Mouse (Mus musculus) lung, embryonic 16.5 days (tissue): ENCODE measurements around the gene Pde4a. TPM values are rescaled to one million over a fixed set of nuclear protein-coding genes. Genes with fewer than 3 reads are reported as not detected.
"Not testable (repeated sequence)": the region's sequence is repeated elsewhere in the genome, so short reads cannot be mapped to it uniquely, and the experiment has no call there.

Source experiments
- ATAC-seq: fragments of 200-750 bp; cut with Nextera tagmentation; 2 replicates; pipeline ENCODE4 v1.8.0; 2017; ENCODE audit warnings: low read depth, mild to moderate bottlenecking, moderate library complexity
- H3K27ac ChIP-seq: fragments of 300-500 bp; sonication (generic); 2 replicates; pipeline ENCODE4 v1.5.1; 2014; ENCODE audit warnings: mild to moderate bottlenecking, control low read depth, low read length
- H3K27me3 ChIP-seq: fragments of 300-500 bp; sonication (generic); 2 replicates; pipeline ENCODE4 v1.6.1; 2014; ENCODE audit warnings: low read depth, low read length, mixed read lengths; ENCODE audit not compliant: control insufficient read depth, insufficient read depth
- H3K36me3 ChIP-seq: fragments of 300-500 bp; sonication (generic); 2 replicates; pipeline ENCODE4 v1.6.1; 2014; ENCODE audit warnings: low read length; ENCODE audit not compliant: control insufficient read depth, insufficient read depth
- H3K4me1 ChIP-seq: fragments of 300-500 bp; sonication (generic); replicated peaks from 2 replicates; pipeline ENCODE4 v1.6.1; 2014; ENCODE audit warnings: low read length, mixed read lengths; ENCODE audit not compliant: control insufficient read depth, insufficient read depth
- H3K4me2 ChIP-seq: fragments of 300-500 bp; sonication (generic); 2 replicates; pipeline ENCODE4 v1.6.1; 2014; ENCODE audit warnings: low read depth, low read length, control low read depth
- H3K4me3 ChIP-seq: fragments of 300-500 bp; sonication (generic); 2 replicates; pipeline ENCODE4 v1.5.1; 2014; ENCODE audit warnings: mild to moderate bottlenecking, low read length, control low read depth
- H3K9ac ChIP-seq: fragments of 300-500 bp; sonication (generic); 2 replicates; pipeline ENCODE4 v1.6.1; 2014; ENCODE audit warnings: low read length, control low read depth
- H3K9me3 ChIP-seq: fragments of 300-500 bp; sonication (generic); 2 replicates; pipeline ENCODE4 v1.6.1; 2016; ENCODE audit warnings: low read length; ENCODE audit not compliant: control insufficient read depth
- WGBS: fragments of 180-500 bp; shearing (Covaris S2); extraction: QIAGEN DNeasy Blood & Tissue Kit; methylation state at CpG from one replicate; pipeline ENCODE4 v1.1.7; 2014; 5-methylcytosine and 5-hydroxymethylcytosine counted together
- polyA plus RNA-seq: library from polyadenylated mRNA; unstranded; fragments of >200 nt; fragmentation: Nextera tagmentation; extraction: Ambion mirVana; gene quantifications from 2 replicates; pipeline ENCODE4 v1.2.1, GENCODE M21; 2015

Gene Pde4a
- polyA plus RNA-seq, 1 experiment from 2014 or later, result 11.0 TPM

DNA sequence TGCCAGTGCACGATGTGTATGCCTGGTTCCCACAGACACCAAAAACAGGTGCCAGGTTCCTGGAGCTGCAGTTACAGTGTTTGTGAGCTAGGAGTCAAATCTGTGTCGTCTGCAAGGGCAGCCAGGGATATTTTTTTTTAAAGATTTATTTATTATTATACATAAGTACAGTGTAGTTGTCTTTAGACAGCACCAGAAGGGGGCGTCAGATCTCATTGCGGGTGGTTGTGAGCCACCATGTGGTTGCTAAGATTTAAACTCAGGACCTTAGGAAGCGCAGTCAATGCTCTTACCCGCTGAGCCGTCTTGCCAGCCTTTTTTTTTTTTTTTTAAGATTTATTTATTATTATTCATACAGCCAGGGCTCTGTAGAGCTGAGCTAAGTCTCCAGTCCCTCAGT is 24.4 kb downstream of the Pde4a start:
- Histone ChIP-seq H3K27ac (no peak overlapping the region), H3K4me1 (no peaks in the 10 kb centered on the region), H3K4me2 (no peak overlapping the region), H3K27me3 (no peaks in the 10 kb centered on the region), H3K36me3 (no peaks in the 10 kb centered on the region), H3K9ac (no peak overlapping the region), H3K9me3 (no peaks in the 10 kb centered on the region), H3K4me3 (no peak overlapping the region)
- ATAC-seq, result no peak
- WGBS, result 34% methylated on average over 7 of the region's 7 CpGs

DNA sequence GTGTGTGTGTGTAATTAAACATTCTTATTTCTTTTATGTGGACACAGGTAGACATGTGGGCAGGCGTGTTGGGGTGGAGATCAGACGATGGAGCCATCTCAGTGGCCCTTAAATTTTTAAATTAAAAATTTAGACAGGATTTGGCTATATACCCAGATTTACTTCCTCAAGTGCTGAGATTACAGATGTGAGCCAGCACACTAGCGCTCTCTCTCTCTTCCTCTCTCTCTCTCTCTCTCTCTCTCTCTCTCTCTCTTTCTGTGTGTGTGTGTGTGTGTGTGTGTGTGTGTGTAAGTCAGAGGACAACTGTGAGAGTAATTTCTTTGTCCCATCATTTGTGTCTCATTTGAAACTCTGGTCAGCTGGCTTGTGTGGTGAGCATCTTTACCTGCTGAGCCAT is 25.2 kb downstream of the Pde4a start:
- H3K4me1 ChIP-seq, result peaks cover 3% of the 10 kb centered on the region; the same call in 1 of the 2 replicates
- 70% methylated on average over 3 of the region's 3 CpGs for WGBS
- no peak for ATAC-seq
- H3K9ac ChIP-seq, result no peak overlapping the region
- H3K27ac ChIP-seq, result no peak overlapping the region
- H3K36me3 ChIP-seq, result no peaks in the 10 kb centered on the region
- H3K27me3 ChIP-seq, result no peaks in the 10 kb centered on the region
- H3K9me3 ChIP-seq, result no peaks in the 10 kb centered on the region
- H3K4me3 ChIP-seq, result no peak overlapping the region
- no peak overlapping the region for H3K4me2 ChIP-seq

DNA sequence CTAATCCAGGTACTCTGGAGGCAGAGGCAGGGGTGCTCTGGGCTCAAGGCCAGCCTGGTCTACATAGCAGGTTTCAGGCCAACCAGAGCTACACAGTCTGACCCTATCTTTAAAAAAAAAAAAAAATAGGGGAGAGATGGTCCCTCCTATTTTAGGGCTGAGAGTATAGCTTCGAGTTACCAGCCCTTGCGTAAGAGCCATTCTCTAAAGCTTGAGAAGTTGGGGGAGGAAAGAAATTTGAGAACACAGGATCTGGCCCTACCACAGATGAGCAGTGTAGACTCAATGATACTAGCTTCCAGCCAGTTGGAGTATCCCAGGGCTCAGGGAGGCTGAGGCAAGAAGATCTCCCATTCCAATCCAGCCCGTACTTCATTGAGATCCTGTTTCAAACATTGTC is 28.3 kb downstream of the Pde4a start:
- no peak for ATAC-seq
- H3K4me2 ChIP-seq, result no peak overlapping the region
- 71% methylated on average over 3 of the region's 3 CpGs for WGBS

DNA sequence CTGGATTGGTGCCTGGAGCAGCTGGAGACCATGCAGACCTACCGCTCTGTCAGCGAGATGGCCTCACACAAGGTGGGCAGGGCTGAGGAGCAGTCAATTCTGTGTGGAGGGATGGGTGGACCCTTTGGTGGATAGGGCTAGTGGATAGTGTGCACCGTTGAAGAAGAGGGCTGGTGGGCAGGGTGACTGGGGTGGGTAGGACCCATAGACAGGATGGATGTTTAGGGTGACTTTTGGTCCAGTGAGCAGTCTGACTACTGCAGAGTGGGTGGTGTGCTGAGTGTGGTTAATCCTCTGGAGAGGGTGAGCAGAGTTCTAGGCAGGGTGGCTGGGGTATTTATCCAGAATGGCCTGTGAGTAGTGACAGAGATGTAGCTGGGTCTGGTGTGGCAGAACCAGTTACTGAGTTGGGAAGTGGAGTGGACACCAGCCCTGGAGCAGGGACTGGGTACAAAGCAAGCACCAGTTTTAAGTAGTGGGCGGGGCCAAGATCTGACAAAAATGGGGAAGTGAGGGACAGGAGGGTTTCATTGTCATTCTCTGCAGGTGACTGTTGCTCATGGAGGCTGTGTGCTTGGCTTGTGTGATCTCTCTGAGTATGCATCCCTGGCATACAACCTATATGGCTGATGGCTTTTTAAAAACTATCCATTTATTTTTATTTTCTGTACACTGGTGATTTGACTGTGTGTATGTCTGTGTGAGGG is 29.4 kb downstream of the Pde4a start:
- no peak for ATAC-seq
- 65% methylated on average over 4 of the region's 4 CpGs for WGBS
- Histone ChIP-seq H3K27ac (no peak overlapping the region), H3K9me3 (no peaks in the 10 kb centered on the region), H3K36me3 (no peaks in the 10 kb centered on the region), H3K9ac (no peak overlapping the region), H3K27me3 (no peaks in the 10 kb centered on the region), H3K4me1 (peaks cover 4% of the 10 kb centered on the region; the same call in 1 of the 2 replicates), H3K4me2 (no peak overlapping the region), H3K4me3 (no peak overlapping the region)

More for the DNA sequence above, 28.3 kb downstream of the Pde4a start:
- Histone ChIP-seq H3K27me3 (no peaks in the 10 kb centered on the region), H3K4me3 (no peak overlapping the region), H3K9ac (no peak overlapping the region), H3K36me3 (no peaks in the 10 kb centered on the region), H3K27ac (no peak overlapping the region), H3K9me3 (no peaks in the 10 kb centered on the region), H3K4me1 (peaks cover 4% of the 10 kb centered on the region; the same call in 1 of the 2 replicates)

DNA sequence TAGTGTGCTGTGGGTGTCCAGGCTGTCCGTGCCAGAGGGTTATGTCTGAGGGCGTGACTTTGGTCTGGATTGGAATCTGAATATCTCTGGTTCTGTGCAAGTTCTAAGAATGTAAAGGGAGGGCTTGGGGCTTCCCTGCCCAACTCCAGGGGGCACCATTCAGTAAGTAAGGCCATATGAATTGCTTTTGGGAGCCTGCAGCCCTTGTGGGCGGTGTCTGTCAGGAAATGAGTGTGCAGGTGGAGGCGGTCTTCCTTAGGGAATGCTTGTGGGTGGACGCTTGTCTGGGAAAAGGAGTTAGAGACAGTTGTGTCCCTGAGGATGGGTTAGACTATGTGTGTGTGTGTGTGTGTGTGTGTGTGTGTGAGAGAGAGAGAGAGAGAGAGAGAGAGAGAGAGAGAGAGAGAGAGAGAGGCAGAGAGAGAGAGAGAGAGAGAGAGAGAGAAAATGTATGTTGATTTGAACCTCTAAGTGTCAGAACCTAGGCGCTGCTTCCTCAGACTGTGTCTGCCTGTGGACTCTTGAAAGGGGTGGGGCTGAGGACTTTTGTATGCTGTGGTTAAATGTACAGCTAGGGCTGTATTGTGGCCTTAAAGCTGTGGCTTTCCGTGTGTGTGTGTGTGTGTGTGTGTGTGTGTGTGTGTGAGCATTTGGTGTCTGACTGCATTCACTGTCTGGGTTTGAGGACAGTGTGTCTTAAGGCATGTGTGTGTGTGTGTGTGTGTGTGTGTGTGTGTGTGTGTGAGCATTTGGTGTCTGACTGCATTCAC is 30.4 kb downstream of the Pde4a start:
- H3K36me3 ChIP-seq, H3K9ac ChIP-seq, H3K4me2 ChIP-seq, H3K4me3 ChIP-seq, H3K27me3 ChIP-seq, H3K4me1 ChIP-seq, H3K9me3 ChIP-seq, H3K27ac ChIP-seq: not testable (repeated sequence)
- 45% methylated on average over 7 of the region's 7 CpGs for WGBS
- peak; percentile 75 for ATAC-seq

DNA sequence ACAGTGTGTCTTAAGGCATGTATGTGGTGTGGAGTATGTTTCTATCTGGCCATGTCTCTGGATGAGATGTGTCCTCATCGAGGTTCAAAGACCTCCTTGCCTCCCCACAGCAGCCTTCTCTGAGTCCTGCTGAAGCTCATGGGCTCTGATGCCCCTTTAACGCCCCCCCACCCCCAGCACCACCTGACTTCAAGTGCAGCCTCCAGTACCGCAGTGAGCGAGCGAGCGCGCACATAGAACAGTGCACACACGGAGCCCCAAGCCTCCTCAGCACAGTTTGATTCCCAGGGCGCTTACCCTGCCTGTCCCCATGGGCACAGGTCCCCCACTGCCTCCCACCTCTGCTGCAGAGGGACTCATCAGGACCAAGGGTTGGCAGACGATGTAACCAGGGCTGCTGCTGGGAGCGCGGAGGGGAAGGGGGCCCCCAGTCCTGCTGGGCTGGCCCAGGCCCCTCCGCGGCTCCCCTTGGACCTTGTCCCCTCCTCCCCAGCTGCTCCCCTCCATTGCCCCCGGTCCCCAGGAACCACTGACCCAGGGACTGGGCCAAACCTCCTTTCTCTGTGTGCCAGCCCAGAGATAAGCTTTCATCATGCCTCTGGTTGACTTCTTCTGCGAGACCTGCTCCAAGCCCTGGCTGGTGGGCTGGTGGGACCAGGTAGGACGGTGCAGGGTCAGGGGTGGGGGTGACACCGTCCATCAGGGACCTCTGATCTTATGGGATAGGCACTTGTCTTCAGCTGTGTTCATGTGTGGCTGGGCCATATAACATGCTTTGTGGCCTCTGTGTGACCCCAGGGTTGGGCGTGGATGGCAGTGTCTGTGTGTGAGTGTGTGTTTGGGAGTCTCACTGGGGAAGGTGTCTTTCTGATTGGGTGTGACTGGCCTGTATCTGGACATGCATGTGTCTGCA is 31.3 kb downstream of the Pde4a start:
- 28% methylated on average over 19 of the region's 19 CpGs for WGBS

DNA sequence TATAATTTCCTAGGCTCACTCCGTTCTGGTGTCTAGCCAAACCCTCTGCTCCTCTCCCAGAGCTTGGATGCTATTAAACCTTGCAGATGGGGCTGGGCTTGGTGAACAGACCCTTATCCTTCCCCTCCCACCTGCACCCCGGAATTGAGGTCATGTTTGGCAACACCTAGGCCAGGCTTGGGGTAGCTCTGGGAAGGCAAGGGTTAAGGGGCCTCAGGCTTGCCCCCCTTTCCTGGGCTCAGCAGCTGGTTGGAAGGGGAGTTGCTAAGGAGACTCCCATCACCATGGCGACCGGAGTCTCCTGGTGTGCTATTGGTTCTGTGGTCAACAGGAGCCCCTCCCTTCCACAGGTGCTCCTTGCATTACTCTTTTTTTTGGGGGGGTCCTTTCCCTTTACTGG is 32.5 kb downstream of the Pde4a start:
- Histone ChIP-seq H3K4me2 (no peak overlapping the region), H3K36me3 (peaks cover 2% of the 10 kb centered on the region; the same call in 1 of the 2 replicates), H3K9ac (no peak overlapping the region), H3K9me3 (no peaks in the 10 kb centered on the region), H3K4me1 (peaks cover 4% of the 10 kb centered on the region; the same call in 1 of the 2 replicates), H3K27me3 (no peaks in the 10 kb centered on the region), H3K4me3 (no peak overlapping the region), H3K27ac (no peak overlapping the region)
- WGBS, result 25% methylated on average over 4 of the region's 4 CpGs
- ATAC-seq, result no peak

More for the DNA sequence above, 31.3 kb downstream of the Pde4a start:
- H3K27ac ChIP-seq, result no peak overlapping the region
- peaks cover 2% of the 10 kb centered on the region; the same call in 1 of the 2 replicates for H3K36me3 ChIP-seq
- peak; percentile 64 for ATAC-seq
- H3K4me2 ChIP-seq, result peak overlapping the region; percentile 38
- H3K4me1 ChIP-seq, result peaks cover 4% of the 10 kb centered on the region; the same call in 1 of the 2 replicates
- peak overlapping the region; percentile 35 for H3K4me3 ChIP-seq
- peak overlapping the region; percentile 50 for H3K9ac ChIP-seq
- no peaks in the 10 kb centered on the region for H3K27me3 ChIP-seq
- H3K9me3 ChIP-seq, result no peaks in the 10 kb centered on the region

DNA sequence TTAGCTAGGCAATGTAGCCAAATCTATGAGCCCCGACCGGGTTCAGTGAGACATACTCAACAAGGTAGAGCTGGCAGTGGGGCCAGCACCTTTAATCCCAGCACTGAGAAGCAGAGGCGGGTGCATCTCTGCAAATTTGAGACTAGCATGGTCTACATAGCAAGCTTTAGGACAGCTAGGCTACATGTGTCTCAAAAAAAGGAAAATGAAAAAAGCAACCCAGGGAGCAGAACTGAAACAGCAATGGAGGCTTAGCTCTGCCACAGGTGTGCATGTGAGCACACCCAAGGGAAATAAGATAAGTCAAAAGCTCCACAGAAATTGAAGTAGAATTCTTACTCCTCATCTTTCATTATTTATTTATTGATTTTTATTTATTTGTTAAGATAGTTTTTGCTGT is 33.4 kb downstream of the Pde4a start:
- Histone ChIP-seq H3K4me1 (peaks cover 4% of the 10 kb centered on the region; the same call in 1 of the 2 replicates), H3K9me3 (no peaks in the 10 kb centered on the region), H3K27ac (no peak overlapping the region), H3K4me2 (no peak overlapping the region), H3K27me3 (no peaks in the 10 kb centered on the region), H3K4me3 (no peak overlapping the region), H3K9ac (no peak overlapping the region), H3K36me3 (peaks cover 2% of the 10 kb centered on the region; the same call in 1 of the 2 replicates)
- ATAC-seq, result no peak
- 85% methylated on average over 3 of the region's 3 CpGs for WGBS
